Mouse (Mus musculus): ENCODE data around the gene Foxo4.

Foxo4 gene

GRCm38 (mm10) chrX:101299055-101299454, 44.7 kb downstream of the Foxo4 start, which contains the start of gene Nlgn3:
Gene Nlgn3, plus strand, starts transcription at chrX:101299168.
- no peak for DNase-seq

- DNase-seq = no peak
These were observed 45.4 kb downstream of the Foxo4 start for GRCm38 (mm10) chrX:101299473-101300426.

DNA sequence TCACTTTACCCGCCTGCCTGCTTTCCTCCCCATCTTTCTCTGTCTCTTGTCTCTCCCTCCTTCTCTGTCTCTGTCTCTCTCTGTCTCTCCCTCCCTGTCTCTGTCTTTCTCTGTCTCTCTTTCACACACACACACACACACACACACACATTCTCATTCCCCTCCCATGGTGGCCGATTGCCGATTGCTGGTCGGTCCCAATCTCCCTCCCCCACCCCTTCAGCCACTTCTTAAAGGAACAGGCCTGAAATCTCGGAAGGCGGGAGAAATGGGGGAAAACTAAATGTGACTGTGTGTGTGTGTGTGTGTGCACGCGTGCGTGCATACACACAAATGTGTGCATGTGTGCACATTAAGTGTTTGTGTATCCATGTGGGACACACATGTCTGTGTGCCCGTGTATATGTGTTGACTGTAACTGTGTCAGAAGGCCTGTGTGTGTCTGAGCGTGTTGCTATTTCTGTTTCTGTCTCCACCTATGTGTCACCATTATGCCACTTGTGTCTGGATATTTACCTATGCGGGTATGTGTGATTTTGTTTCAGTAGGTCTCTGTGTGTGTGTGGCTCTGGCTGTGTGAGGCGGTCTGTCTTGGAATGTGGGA, 46.2 kb downstream of the Foxo4 start:
- DNase-seq = no peak

- no peak for DNase-seq
These were observed 47.3 kb downstream of the Foxo4 start for GRCm38 (mm10) chrX:101301654-101302053.

GRCm38 (mm10) chrX:101304646-101305045, 50.3 kb downstream of the Foxo4 start:
- no peak for DNase-seq

- no peak for DNase-seq
These were observed 55.0 kb downstream of the Foxo4 start for GRCm38 (mm10) chrX:101309299-101309698.
